Mouse (Mus musculus): Measurements from ENCODE around the gene Phc1. TPM values are rescaled to one million over a fixed set of nuclear protein-coding genes. Genes with fewer than 3 reads are reported as not detected.

Phc1 gene
- total RNA-seq, 2 experiments from 2014 or later: 41.8 to 43.9 TPM

Other genes with a start within 250 kb of the Phc1 start
- gene Klrg1, start 57.7 kb downstream of the Phc1 start, total RNA-seq (2021): not detected
- 100 to 1,000 TPM; 138 to 140 TPM for gene M6pr, start 31.8 kb downstream of the Phc1 start, total RNA-seq (2021)
- gene Rimklb, start 158.2 kb upstream of the Phc1 start, total RNA-seq (2021): 10 to 100 TPM in 1 of 2 experiments, 1 to 10 TPM in 1; 6.8 to 11.4 TPM
- gene Mfap5, start 165.3 kb upstream of the Phc1 start, total RNA-seq (2021): 10 to 100 TPM; 42.8 to 44.2 TPM
- gene Aicda, start 213.2 kb upstream of the Phc1 start, total RNA-seq (2021): not detected

All from adrenal gland, postnatal 4 days (tissue).